Mouse (Mus musculus): Measurements from ENCODE around the gene Tube1.
"Not testable (repeated sequence)": the region's sequence is repeated elsewhere in the genome, so short reads cannot be mapped to it uniquely, and the experiment has no call there.

Tube1 gene

DNA sequence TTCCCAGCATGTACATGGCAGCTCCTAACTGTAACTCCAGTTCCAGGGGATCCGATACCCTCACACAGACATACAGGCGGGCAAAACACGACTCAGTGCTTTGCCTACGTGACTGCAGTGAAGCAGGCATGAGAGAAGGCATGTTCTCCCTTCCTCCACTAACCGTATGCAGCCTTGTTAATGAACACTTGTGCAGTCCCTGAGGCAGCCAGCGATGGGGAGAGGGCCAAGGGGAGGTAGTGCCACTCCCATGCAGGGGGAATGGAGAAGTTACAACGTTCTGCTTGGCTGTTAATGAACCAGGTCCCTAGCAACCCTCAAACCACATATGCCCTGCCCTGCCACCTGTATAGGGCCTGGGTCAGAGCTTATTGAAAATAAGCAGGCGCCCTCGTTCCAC lies 35.9 kb downstream of the Tube1 start:
- DNase-seq (ENCODE audit: low spot score in 2 of 2): no peak

DNA sequence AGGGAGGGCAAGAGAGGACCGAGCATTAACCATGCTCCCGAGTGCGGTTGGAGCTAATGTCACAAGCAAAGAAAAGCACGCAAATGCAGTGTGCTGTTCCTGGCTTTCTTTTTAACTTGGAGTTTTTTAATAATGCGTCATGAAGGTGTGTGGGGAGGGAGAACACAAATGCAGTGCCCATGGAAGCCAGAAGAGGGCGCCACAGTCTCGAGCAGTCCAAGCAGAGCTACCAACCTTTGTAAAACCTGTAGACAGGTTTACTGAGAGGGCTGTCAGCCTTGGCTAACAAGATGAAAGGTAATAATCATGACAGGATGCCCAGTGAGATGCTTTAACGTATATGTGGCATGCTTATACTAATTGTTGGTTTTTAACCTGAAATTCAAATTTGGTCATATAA lies 36.4 kb downstream of the Tube1 start:
- peak; percentile 63 to 88 for DNase-seq (ENCODE audit: low spot score in 2 of 2)

- peak in 1 of 2 experiments; percentile 17 for DNase-seq (ENCODE audit: low spot score in 2 of 2)
These were observed 36.9 kb downstream of the Tube1 start for GRCm38 (mm10) chr10:39170706-39171105.

GRCm38 (mm10) chr10:39171134-39171533 lies 37.4 kb downstream of the Tube1 start:
- peak; percentile 92 to 96 for DNase-seq (ENCODE audit: low spot score in 2 of 2)

DNA sequence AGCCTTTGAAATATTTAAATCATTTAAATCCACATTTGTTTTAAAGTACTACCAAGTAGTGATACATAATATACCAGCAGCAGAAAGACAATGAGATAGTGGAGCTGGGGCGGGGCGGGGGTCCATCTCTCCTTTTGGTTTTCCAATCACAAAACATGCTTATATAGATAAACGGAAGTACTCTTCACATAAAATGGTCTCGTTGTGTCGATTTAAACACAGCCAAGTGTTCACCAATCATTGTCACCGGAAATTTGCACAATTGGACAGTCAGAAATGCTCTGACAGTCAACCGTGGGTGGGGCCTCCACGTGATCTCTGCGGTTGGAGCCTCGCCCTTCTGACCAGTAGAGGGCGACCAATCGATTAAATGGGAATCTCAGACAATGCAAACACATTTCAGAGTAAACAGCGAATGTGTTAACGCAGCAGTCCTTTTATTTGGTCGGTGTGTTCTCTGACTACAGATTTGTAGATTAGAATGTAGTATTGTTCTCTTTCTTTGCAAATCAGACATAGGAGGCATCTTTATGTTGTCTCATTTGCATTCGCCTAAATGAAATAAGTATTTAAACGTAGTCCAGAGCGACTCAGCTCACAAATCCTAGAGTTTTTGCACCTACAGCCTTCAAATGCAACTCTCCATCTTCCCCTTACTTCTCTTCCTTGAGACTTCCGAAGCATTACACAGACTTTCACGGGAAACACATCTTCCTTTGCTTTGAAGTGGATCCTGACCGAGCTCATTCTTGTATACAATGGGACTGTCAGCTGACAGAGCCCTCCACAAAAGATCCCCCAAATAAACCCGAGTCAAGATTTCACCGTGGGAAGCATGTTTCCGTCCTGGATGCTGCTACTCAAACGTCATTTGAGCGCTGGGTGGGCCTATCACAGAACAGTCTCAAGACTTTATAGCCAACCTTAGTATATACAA lies 38.1 kb downstream of the Tube1 start:
- DNase-seq (ENCODE audit: low spot score in 2 of 2): peak; percentile 88 to 89

GRCm38 (mm10) chr10:39172540-39172931 lies 38.8 kb downstream of the Tube1 start:
- no peak for DNase-seq (ENCODE audit: low spot score in 2 of 2)

DNA sequence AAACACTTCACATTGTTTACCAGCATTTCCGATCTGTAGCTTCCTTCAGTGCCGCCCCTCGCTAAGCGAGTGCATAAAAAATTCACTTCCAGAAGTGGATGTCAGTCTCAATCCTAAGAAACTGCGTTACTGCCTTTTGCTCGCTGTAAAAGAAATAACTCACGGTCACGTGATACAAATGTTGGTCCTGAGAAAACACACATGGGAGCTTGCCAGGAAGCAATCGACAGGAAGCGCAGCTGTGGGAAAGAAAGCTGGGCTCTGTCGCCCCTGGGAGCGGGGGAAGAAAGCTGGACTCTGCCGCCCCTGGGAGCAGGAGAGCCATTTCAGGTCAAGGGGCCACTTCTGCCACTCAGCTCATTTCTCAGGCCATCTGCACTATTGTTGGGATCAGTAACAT lies 39.3 kb downstream of the Tube1 start:
- no peak for DNase-seq (ENCODE audit: low spot score in 2 of 2)

- no peak for DNase-seq (ENCODE audit: low spot score in 2 of 2)
These were observed 43.2 kb downstream of the Tube1 start for GRCm38 (mm10) chr10:39176981-39177380.

- DNase-seq (ENCODE audit: low spot score in 2 of 2): no peak
These were observed 51.2 kb downstream of the Tube1 start for GRCm38 (mm10) chr10:39184864-39185544.

GRCm38 (mm10) chr10:39185545-39185906 lies 51.8 kb downstream of the Tube1 start:
- no peak for DNase-seq (ENCODE audit: low spot score in 2 of 2)

- peak; percentile 70 to 81 for DNase-seq (ENCODE audit: low spot score in 2 of 2)
These were observed 58.9 kb downstream of the Tube1 start for GRCm38 (mm10) chr10:39192673-39193072.

GRCm38 (mm10) chr10:39198216-39198615 lies 64.4 kb downstream of the Tube1 start:
- DNase-seq (ENCODE audit: low spot score in 2 of 2): not testable (repeated sequence)

Data from thymus, postnatal 10 days (tissue).